Mouse (Mus musculus): ENCODE measurements around the gene Borcs8. TPM values are rescaled to one million over a fixed set of nuclear protein-coding genes. Genes with fewer than 3 reads are reported as not detected.

The Borcs8 gene
- polyA plus RNA-seq, 1 experiment from 2014 or later, result 44.7 TPM

GRCm38 (mm10) chr8:70134931-70135330, 4.4 kb upstream of the Borcs8 start:
- H3K9ac ChIP-seq (replicated peaks), result no peak overlapping the region
- no peak overlapping the region for H3K27ac ChIP-seq
- H3K36me3 ChIP-seq, result peaks cover 48% of the 10 kb centered on the region
- H3K27me3 ChIP-seq, result no peaks in the 10 kb centered on the region
- peaks cover 22% of the 10 kb centered on the region for H3K4me1 ChIP-seq (replicated peaks)
- H3K9me3 ChIP-seq, result no peaks in the 10 kb centered on the region
- WGBS, result 92% methylated on average over 9 of the region's 9 CpGs
- H3K4me3 ChIP-seq (replicated peaks), result no peak overlapping the region
- no peak overlapping the region for H3K4me2 ChIP-seq
- no peak for ATAC-seq (ENCODE audit: insufficient number of reproducible peaks, insufficient read depth, low FRiP score, low TSS enrichment, low read depth)

- Histone ChIP-seq H3K27me3 (no peaks in the 10 kb centered on the region), H3K9ac (replicated peaks) (no peak overlapping the region), H3K4me3 (replicated peaks) (no peak overlapping the region), H3K36me3 (peaks cover 48% of the 10 kb centered on the region), H3K27ac (no peak overlapping the region), H3K4me1 (replicated peaks) (peaks cover 24% of the 10 kb centered on the region), H3K4me2 (no peak overlapping the region), H3K9me3 (no peaks in the 10 kb centered on the region)
- WGBS, result 85% methylated on average over 4 of the region's 4 CpGs
- ATAC-seq (ENCODE audit: insufficient number of reproducible peaks, insufficient read depth, low FRiP score, low TSS enrichment, low read depth), result no peak
These were observed 2.7 kb upstream of the Borcs8 start for GRCm38 (mm10) chr8:70136591-70136990.

GRCm38 (mm10) chr8:70137890-70138289, 1.4 kb upstream of the Borcs8 start:
- WGBS, result 80% methylated on average over 4 of the region's 4 CpGs
- peak overlapping the region; percentile 61; the same call in 1 of the 2 replicates for H3K9ac ChIP-seq (replicated peaks)

GRCm38 (mm10) chr8:70139981-70140380, 682 bp downstream of the Borcs8 start:
- H3K36me3 ChIP-seq, result peaks cover 53% of the 10 kb centered on the region
- ATAC-seq (ENCODE audit: insufficient number of reproducible peaks, insufficient read depth, low FRiP score, low TSS enrichment, low read depth), result no peak
- 12% methylated on average over 9 of the region's 9 CpGs for WGBS

More at GRCm38 (mm10) chr8:70137890-70138289, 1.4 kb upstream of the Borcs8 start:
- Histone ChIP-seq H3K4me1 (replicated peaks) (peaks cover 17% of the 10 kb centered on the region), H3K27me3 (no peaks in the 10 kb centered on the region), H3K4me2 (peak overlapping the region; percentile 63), H3K36me3 (peaks cover 53% of the 10 kb centered on the region), H3K4me3 (replicated peaks) (peak overlapping the region; percentile 82), H3K27ac (no peak overlapping the region), H3K9me3 (no peaks in the 10 kb centered on the region)
- ATAC-seq (ENCODE audit: insufficient number of reproducible peaks, insufficient read depth, low FRiP score, low TSS enrichment, low read depth), result no peak

GRCm38 (mm10) chr8:70147678-70148607, 8.6 kb downstream of the Borcs8 start:
- H3K4me2 ChIP-seq, result no peak overlapping the region
- no peak for ATAC-seq (ENCODE audit: insufficient number of reproducible peaks, insufficient read depth, low FRiP score, low TSS enrichment, low read depth)
- H3K4me1 ChIP-seq (replicated peaks), result peaks cover 12% of the 10 kb centered on the region
- H3K9ac ChIP-seq (replicated peaks), result no peak overlapping the region
- no peaks in the 10 kb centered on the region for H3K9me3 ChIP-seq
- H3K27ac ChIP-seq, result no peak overlapping the region
- H3K27me3 ChIP-seq, result peaks cover 8% of the 10 kb centered on the region
- whole genome bisulfite sequencing, result 87% methylated on average over 7 of the region's 7 CpGs
- H3K36me3 ChIP-seq, result peaks cover 43% of the 10 kb centered on the region
- no peak overlapping the region for H3K4me3 ChIP-seq (replicated peaks)

More at GRCm38 (mm10) chr8:70139981-70140380, 682 bp downstream of the Borcs8 start:
- Histone ChIP-seq H3K4me1 (replicated peaks) (peaks cover 17% of the 10 kb centered on the region), H3K4me3 (replicated peaks) (peak overlapping the region; percentile 82), H3K27ac (peak overlapping the region; percentile 85), H3K4me2 (peak overlapping the region; percentile 63), H3K27me3 (no peaks in the 10 kb centered on the region), H3K9ac (replicated peaks) (peak overlapping the region; percentile 75), H3K9me3 (no peaks in the 10 kb centered on the region)

- no peak for ATAC-seq (ENCODE audit: insufficient number of reproducible peaks, insufficient read depth, low FRiP score, low TSS enrichment, low read depth)
- Histone ChIP-seq H3K9me3 (no peaks in the 10 kb centered on the region), H3K27me3 (peaks cover 16% of the 10 kb centered on the region), H3K4me2 (peak overlapping the region; percentile 27), H3K4me3 (replicated peaks) (no peak overlapping the region), H3K27ac (no peak overlapping the region), H3K36me3 (peaks cover 21% of the 10 kb centered on the region), H3K9ac (replicated peaks) (peak overlapping the region; percentile 52; the same call in 1 of the 2 replicates), H3K4me1 (replicated peaks) (peaks cover 13% of the 10 kb centered on the region)
- WGBS, result 12% methylated on average over 13 of the region's 13 CpGs
These were observed 10.9 kb downstream of the Borcs8 start for GRCm38 (mm10) chr8:70150158-70150557.

GRCm38 (mm10) chr8:70152537-70153257, 13.4 kb downstream of the Borcs8 start:
- Histone ChIP-seq H3K4me1 (replicated peaks) (peaks cover 13% of the 10 kb centered on the region), H3K4me3 (replicated peaks) (peak overlapping the region; percentile 22), H3K9ac (replicated peaks) (no peak overlapping the region), H3K4me2 (peak overlapping the region; percentile 50), H3K36me3 (no peaks in the 10 kb centered on the region), H3K27me3 (peaks cover 19% of the 10 kb centered on the region), H3K9me3 (no peaks in the 10 kb centered on the region), H3K27ac (no peak overlapping the region)
- WGBS, result 14% methylated on average over 22 of the region's 22 CpGs
- peak; percentile 90 for ATAC-seq (ENCODE audit: insufficient number of reproducible peaks, insufficient read depth, low FRiP score, low TSS enrichment, low read depth)

- Histone ChIP-seq H3K27me3 (peaks cover 16% of the 10 kb centered on the region; the same call in 1 of the 2 replicates), H3K36me3 (no peaks in the 10 kb centered on the region), H3K9ac (replicated peaks) (no peak overlapping the region), H3K4me3 (replicated peaks) (no peak overlapping the region), H3K4me2 (no peak overlapping the region), H3K4me1 (replicated peaks) (peaks cover 15% of the 10 kb centered on the region), H3K9me3 (no peaks in the 10 kb centered on the region), H3K27ac (no peak overlapping the region)
- 91% methylated on average over 1 of the region's 1 CpGs for WGBS
- ATAC-seq (ENCODE audit: insufficient number of reproducible peaks, insufficient read depth, low FRiP score, low TSS enrichment, low read depth), result no peak
These were observed 18.0 kb downstream of the Borcs8 start for GRCm38 (mm10) chr8:70157240-70157800.

GRCm38 (mm10) chr8:70158069-70158853, 19.0 kb downstream of the Borcs8 start:
- Histone ChIP-seq H3K27me3 (peaks cover 14% of the 10 kb centered on the region; the same call in 1 of the 2 replicates), H3K9me3 (no peaks in the 10 kb centered on the region), H3K4me3 (replicated peaks) (peak overlapping the region; percentile 51), H3K27ac (peak overlapping the region; percentile 7; the same call in 1 of the 2 replicates), H3K4me2 (peak overlapping the region; percentile 73), H3K36me3 (no peaks in the 10 kb centered on the region), H3K9ac (replicated peaks) (peak overlapping the region; percentile 60), H3K4me1 (replicated peaks) (peaks cover 8% of the 10 kb centered on the region)
- WGBS, result 15% methylated on average over 40 of the region's 40 CpGs
- peak; percentile 79 for ATAC-seq (ENCODE audit: insufficient number of reproducible peaks, insufficient read depth, low FRiP score, low TSS enrichment, low read depth)

GRCm38 (mm10) chr8:70159211-70159610, 19.9 kb downstream of the Borcs8 start:
- Histone ChIP-seq H3K4me3 (replicated peaks) (no peak overlapping the region), H3K9ac (replicated peaks) (no peak overlapping the region), H3K27ac (no peak overlapping the region), H3K4me2 (no peak overlapping the region), H3K27me3 (peaks cover 15% of the 10 kb centered on the region; the same call in 1 of the 2 replicates), H3K4me1 (replicated peaks) (peaks cover 8% of the 10 kb centered on the region), H3K36me3 (no peaks in the 10 kb centered on the region), H3K9me3 (no peaks in the 10 kb centered on the region)
- WGBS, result 84% methylated on average over 4 of the region's 4 CpGs
- ATAC-seq (ENCODE audit: insufficient number of reproducible peaks, insufficient read depth, low FRiP score, low TSS enrichment, low read depth), result no peak
